Mouse (Mus musculus): ENCODE data around the gene Spata31d1a. TPM values are rescaled to one million over a fixed set of nuclear protein-coding genes. Genes with fewer than 3 reads are reported as not detected.

Spata31d1a gene
- polyA plus RNA-seq, 1 experiment from 2014 or later: not detected

DNA sequence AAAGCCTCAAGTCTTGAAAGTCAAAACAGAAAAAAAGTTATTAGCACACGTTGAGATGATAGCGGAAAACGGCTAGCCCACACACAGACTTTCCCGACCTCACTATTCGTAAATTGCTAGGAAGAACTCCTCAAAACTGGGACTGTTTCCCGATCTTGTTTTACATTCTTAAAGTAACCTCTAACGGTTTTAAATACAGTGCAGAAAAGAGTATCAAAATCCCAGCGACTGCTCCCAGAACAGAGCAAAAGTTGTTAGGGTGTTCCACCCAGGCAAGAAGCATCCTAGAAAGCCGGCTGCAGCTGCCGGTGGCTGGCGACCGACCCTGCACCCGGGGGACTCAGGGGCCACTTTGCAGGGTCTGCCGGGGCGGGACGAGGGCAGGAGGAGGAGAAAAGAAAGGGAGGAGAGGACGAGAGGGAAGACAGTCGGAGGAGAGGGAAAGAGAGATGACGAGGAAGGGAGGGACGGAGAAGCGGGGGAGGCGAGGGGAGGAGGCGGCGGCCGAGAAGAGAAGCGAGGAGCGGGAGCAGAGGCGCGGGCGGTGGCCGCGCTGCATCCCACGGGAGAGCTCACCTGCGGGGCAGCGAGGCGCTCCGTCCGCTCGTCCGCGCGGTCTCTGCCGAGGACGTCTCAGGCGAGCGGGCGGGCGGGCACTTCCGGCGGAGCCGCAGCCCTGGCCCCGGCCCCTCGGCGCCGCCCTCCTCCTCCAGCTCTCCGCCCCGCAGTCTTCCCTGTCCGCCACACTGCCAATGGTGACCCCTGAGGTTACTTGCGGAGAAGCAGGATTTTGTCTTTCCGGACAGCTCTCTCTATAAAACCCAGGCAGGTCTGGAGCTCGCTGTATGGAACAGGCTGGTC, 34.7 kb downstream of the Spata31d1a start, which contains the start of gene Golm1:
Gene Golm1, minus strand, starts transcription at position 661 of the 861 bp plus-strand sequence.
- Histone ChIP-seq H3K27me3 (no peaks in the 10 kb centered on the region), H3K4me1 (peaks cover 8% of the 10 kb centered on the region)
- ATAC-seq (ENCODE audit: borderline replicate concordance, extremely low read depth, low FRiP score, low TSS enrichment): peak; percentile 90

DNA sequence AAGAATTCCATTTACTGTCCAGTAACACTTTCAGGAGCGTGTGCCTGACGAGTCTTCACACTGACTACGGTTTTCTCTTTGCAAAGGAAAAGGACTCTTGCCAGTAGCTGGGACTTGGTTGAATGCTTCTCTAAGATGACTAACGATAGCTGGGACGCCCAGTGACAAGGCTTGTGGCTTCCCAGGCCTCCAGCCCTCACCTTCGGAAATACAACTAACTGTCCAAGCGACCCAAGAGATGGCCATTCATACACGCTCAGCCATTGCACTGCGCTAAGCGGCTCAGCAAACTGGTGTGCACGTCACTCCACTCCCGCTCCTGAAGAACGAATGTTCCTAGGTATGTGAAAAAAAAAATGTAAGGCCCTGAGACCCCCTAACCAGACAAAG, 35.4 kb downstream of the Spata31d1a start:
- Histone ChIP-seq H3K27ac (no peak overlapping the region), H3K9ac (peak overlapping the region; percentile 72), H3K9me3 (no peaks in the 10 kb centered on the region), H3K4me3 (peak overlapping the region; percentile 83), H3K36me3 (no peaks in the 10 kb centered on the region), H3K27me3 (no peaks in the 10 kb centered on the region), H3K4me1 (peaks cover 8% of the 10 kb centered on the region), H3K4me2 (peak overlapping the region; percentile 80)
- ATAC-seq (ENCODE audit: borderline replicate concordance, extremely low read depth, low FRiP score, low TSS enrichment): no peak
- 4% methylated on average over 13 of the region's 13 CpGs for WGBS

More for the DNA sequence above, 34.7 kb downstream of the Spata31d1a start, which contains the start of gene Golm1:
- Histone ChIP-seq H3K36me3 (no peaks in the 10 kb centered on the region), H3K4me2 (peak within 1 kb of the TSS; percentile 80), H3K9me3 (no peaks in the 10 kb centered on the region), H3K27ac (peak within 1 kb of the TSS; percentile 70), H3K4me3 (peak within 1 kb of the TSS; percentile 83), H3K9ac (peak within 1 kb of the TSS; percentile 72)
- WGBS: under 1% methylated on average over 59 of the region's 61 CpGs

DNA sequence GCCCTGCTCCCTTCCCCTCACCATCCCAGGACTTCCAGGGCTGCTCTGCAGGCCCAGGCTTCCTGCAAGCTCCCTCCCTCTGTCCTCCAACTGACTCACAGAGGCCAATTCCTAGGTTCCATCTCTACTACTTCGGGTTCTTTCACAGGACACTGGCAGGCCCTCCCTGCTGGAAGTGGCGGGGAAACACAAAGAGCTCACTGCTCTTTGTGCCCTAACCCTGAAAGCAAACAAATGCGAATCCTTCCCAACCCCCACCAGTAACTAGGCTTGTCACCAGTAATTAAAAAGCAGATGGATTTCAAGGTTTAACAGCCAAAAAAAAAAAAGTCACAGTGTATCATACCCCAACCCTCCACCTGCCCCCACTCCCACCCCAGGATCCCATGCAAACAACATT, 35.9 kb downstream of the Spata31d1a start:
- Histone ChIP-seq H3K27me3 (no peaks in the 10 kb centered on the region), H3K4me2 (peak overlapping the region; percentile 80), H3K9me3 (no peaks in the 10 kb centered on the region), H3K27ac (no peak overlapping the region), H3K9ac (no peak overlapping the region), H3K36me3 (no peaks in the 10 kb centered on the region), H3K4me3 (0 out of 2 replicates have a peak overlapping the region, but pooled peaks have one; percentile 83), H3K4me1 (peaks cover 8% of the 10 kb centered on the region)
- 26% methylated on average over 3 of the region's 3 CpGs for WGBS
- no peak for ATAC-seq (ENCODE audit: borderline replicate concordance, extremely low read depth, low FRiP score, low TSS enrichment)

DNA sequence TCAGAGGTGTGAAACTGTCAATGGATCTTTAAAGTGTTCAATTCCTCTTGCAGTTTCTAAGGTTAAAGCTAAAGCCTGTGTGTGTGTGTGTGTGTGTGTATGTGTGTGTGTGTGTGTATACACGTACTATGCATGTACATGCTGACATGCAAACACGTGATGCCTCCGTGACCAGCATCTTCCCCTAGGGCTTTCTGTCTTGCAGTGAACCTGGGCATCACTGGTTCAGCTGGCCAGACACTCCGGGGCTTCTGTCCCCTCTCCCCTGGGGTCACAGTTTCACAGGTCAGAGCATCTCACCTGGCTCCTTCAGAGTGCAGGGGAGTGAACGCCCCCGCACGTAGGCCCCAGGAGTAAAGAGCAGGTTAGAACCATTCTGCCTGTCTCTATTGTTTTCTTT, 36.5 kb downstream of the Spata31d1a start:
- ATAC-seq (ENCODE audit: borderline replicate concordance, extremely low read depth, low FRiP score, low TSS enrichment): no peak
- Histone ChIP-seq H3K4me1 (peaks cover 14% of the 10 kb centered on the region), H3K36me3 (no peaks in the 10 kb centered on the region), H3K4me3 (no peak overlapping the region), H3K27me3 (no peaks in the 10 kb centered on the region), H3K4me2 (no peak overlapping the region), H3K9ac (no peak overlapping the region), H3K27ac (no peak overlapping the region), H3K9me3 (no peaks in the 10 kb centered on the region)
- 63% methylated on average over 7 of the region's 7 CpGs for WGBS

DNA sequence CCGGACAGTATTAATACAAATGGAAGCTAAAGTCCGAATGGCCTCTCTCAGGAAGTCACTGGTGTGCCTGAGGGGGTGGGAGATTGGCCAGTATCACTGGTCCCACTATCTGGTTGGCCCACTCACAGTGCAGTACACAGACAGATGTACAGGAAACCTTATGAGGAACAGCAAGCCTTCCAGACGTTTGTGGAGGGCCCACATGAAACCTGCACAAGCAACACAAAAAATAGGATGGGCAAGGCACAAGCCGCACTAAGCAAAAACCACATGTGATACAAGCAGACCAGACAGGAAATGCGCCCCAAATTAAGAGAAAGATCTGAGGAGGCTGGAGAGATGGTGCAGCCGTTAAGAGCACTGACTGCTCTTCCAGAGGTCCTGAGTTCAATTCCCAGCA, 37.9 kb downstream of the Spata31d1a start:
- Histone ChIP-seq H3K27me3 (no peaks in the 10 kb centered on the region), H3K4me2 (no peak overlapping the region), H3K27ac (no peak overlapping the region), H3K9ac (no peak overlapping the region), H3K36me3 (no peaks in the 10 kb centered on the region), H3K9me3 (no peaks in the 10 kb centered on the region), H3K4me1 (peaks cover 19% of the 10 kb centered on the region), H3K4me3 (no peak overlapping the region)
- 66% methylated on average over 6 of the region's 6 CpGs for WGBS
- no peak for ATAC-seq (ENCODE audit: borderline replicate concordance, extremely low read depth, low FRiP score, low TSS enrichment)

DNA sequence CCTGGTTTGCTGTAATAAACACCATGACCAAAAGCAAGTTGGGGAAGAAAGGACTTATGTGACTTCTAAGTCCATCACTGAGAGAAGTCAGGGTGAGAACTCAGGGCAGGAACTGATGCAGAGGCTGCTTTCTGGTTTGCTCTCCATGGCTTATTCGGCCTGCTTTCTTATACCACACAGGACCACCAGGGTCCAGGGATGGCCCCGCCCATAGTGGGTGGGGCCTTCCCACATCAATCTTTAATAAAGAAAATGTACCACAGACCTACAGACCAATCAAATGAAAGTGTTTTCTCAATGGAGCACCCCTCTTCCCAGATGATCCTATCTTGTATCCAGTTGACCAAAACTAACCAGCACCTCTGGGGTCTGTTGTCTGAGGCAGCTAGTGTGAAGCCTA, 38.6 kb downstream of the Spata31d1a start:
- H3K36me3 ChIP-seq: no peaks in the 10 kb centered on the region
- no peak for ATAC-seq (ENCODE audit: borderline replicate concordance, extremely low read depth, low FRiP score, low TSS enrichment)

DNA sequence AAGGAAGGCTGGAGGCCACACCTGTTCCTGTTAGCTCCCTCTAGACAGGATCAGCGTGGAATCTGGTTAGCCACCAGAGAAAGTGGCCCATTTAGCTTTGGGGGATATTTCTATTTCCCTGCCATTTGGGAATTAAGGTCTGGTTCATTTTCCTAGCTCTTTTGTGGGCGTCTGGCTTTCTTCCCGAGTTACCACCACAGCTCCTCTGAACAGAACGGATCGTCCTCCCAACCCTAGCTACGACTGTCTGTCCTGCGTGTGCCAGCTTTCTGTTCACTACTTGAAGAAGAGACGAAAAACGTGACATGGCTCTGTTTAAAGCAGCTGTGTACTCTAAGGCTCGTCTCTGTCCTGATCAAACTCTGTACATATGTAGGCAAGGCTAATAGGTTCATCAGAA, 40.2 kb downstream of the Spata31d1a start:
- H3K27ac ChIP-seq: no peak overlapping the region
- 82% methylated on average over 10 of the region's 10 CpGs for WGBS
- peaks cover 19% of the 10 kb centered on the region for H3K4me1 ChIP-seq
- ATAC-seq (ENCODE audit: borderline replicate concordance, extremely low read depth, low FRiP score, low TSS enrichment): no peak
- no peaks in the 10 kb centered on the region for H3K9me3 ChIP-seq
- no peaks in the 10 kb centered on the region for H3K27me3 ChIP-seq
- H3K4me3 ChIP-seq: no peak overlapping the region
- no peak overlapping the region for H3K9ac ChIP-seq
- no peak overlapping the region for H3K4me2 ChIP-seq
- H3K36me3 ChIP-seq: no peaks in the 10 kb centered on the region

More for the DNA sequence above, 38.6 kb downstream of the Spata31d1a start:
- no peak overlapping the region for H3K4me3 ChIP-seq
- no peak overlapping the region for H3K4me2 ChIP-seq
- peaks cover 19% of the 10 kb centered on the region for H3K4me1 ChIP-seq
- H3K27me3 ChIP-seq: no peaks in the 10 kb centered on the region
- WGBS: 59% methylated on average over 2 of the region's 2 CpGs
- no peak overlapping the region for H3K27ac ChIP-seq
- H3K9me3 ChIP-seq: no peaks in the 10 kb centered on the region
- no peak overlapping the region for H3K9ac ChIP-seq

DNA sequence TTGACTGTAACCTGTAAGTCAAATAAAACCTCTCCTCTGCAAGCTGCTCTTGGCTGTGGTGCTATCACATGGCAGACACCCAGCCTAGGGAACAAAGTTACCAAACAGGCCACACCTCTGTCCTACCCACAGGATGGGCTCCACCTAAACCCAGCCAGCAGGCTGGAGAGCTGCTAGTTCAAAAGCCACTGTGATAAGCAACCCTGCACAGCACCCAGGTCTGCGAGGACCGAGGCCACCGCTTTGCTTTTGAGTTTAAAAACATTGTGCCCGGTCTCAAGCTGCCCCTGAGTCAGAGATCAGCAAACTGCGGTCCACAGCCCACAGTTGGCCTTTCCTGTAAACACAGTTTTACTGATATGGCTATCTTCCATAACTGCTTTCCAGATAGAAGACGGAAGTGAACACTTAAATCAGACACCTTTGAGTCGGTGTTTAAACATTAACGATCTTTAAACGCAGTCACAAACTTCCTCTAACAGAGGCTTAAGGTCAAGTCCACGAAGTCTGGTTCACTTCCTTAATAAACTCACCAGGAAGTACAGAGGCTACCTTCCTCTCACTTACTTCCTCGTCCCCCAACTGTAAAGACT, 41.5 kb downstream of the Spata31d1a start:
- no peaks in the 10 kb centered on the region for H3K27me3 ChIP-seq
- H3K4me1 ChIP-seq: peaks cover 11% of the 10 kb centered on the region; the same call in 1 of the 2 replicates
- H3K4me3 ChIP-seq: no peak overlapping the region
- peak overlapping the region; percentile 51 for H3K27ac ChIP-seq
- WGBS: 19% methylated on average over 11 of the region's 11 CpGs
- H3K4me2 ChIP-seq: peak overlapping the region; percentile 2; the same call in 1 of the 2 replicates
- no peaks in the 10 kb centered on the region for H3K9me3 ChIP-seq
- H3K9ac ChIP-seq: no peak overlapping the region
- H3K36me3 ChIP-seq: peaks cover under 1% of the 10 kb centered on the region; the same call in 1 of the 2 replicates
- ATAC-seq (ENCODE audit: borderline replicate concordance, extremely low read depth, low FRiP score, low TSS enrichment): peak; percentile 67; the same call in 1 of the 2 replicates

DNA sequence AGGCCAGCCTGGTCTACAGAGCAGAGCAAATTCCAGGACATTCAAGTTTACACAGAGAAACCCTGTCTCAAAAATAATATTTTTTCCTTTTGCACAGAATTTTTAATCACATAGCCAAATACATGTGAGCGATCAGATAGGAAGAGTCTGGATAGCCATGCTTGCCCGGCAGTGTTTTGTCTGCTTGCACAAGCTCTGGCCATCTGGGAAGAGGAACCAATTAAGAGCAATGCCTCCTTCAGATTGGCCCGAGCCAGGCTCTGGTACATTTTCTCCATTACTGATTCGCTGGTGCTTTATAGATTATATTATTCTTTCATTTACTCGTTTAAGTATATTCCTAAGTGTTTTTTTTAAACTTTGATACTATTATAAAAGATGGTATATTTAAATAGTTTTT, 42.4 kb downstream of the Spata31d1a start:
- ATAC-seq (ENCODE audit: borderline replicate concordance, extremely low read depth, low FRiP score, low TSS enrichment): no peak
- H3K4me3 ChIP-seq: no peak overlapping the region
- peaks cover 11% of the 10 kb centered on the region; the same call in 1 of the 2 replicates for H3K4me1 ChIP-seq
- no peaks in the 10 kb centered on the region for H3K27me3 ChIP-seq
- H3K27ac ChIP-seq: no peak overlapping the region
- 85% methylated on average over 5 of the region's 5 CpGs for WGBS
- H3K4me2 ChIP-seq: no peak overlapping the region
- H3K36me3 ChIP-seq: peaks cover 2% of the 10 kb centered on the region; the same call in 1 of the 2 replicates
- no peaks in the 10 kb centered on the region for H3K9me3 ChIP-seq
- H3K9ac ChIP-seq: no peak overlapping the region

DNA sequence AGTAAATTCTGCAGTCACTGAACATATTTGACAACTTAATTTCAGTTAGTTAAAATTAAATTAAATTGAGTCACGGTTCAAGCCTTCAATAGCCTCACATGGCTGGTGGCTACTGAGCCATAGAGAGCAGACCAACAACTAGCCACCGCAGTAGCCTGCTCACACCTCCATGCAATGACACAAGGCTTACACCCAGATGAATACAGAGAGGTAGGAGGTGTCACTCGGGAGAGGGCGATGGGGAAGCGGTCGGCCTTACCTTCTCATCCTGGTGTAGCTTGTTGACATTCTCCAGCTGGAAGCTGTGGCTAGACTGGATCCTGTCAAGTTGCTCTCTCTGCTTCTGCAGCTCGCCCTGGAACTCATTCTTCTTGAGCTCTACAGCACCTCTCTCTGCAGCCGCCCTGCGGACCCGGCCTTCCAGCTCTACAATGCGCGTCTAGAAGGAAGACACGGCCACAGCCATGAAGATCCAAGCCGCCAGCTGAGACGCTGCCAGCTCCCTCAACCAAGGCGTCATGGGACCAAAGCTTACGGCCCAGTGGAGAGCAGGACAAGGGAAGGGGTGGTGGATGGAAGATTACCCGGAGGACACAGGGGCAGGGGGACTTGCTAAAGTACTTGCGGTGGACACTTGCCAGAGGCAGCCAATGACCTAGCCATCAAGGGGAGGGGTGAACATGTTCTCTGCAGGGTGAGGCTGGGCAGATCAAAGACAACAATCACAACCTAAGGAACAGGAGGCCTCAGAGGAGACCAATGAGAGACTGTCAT, 46.0 kb downstream of the Spata31d1a start:
- Histone ChIP-seq H3K4me1 (peaks cover 10% of the 10 kb centered on the region; the same call in 1 of the 2 replicates), H3K9ac (no peak overlapping the region), H3K27me3 (no peaks in the 10 kb centered on the region), H3K9me3 (no peaks in the 10 kb centered on the region), H3K4me2 (no peak overlapping the region), H3K27ac (no peak overlapping the region), H3K36me3 (peaks cover 5% of the 10 kb centered on the region), H3K4me3 (no peak overlapping the region)
- no peak for ATAC-seq (ENCODE audit: borderline replicate concordance, extremely low read depth, low FRiP score, low TSS enrichment)
- 89% methylated on average over 19 of the region's 19 CpGs for WGBS

DNA sequence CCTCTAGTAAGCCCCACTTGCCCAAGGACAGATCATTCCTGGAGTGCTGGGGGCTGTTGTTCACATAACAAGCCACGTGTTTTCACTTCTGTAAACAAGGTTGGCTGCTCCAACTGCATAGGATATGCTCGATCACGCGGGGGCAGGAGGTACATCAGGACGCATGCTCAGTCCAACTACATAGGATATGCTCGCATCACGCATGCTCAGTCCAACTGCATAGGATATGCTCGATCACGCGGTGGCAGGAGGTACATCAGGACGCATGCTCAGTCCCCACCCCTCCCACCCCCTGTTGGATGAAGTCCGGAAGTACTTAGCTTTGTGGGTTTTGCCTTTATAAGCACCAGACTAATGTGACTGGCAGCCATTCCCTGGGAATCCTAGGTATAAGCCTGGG, 48.2 kb downstream of the Spata31d1a start:
- H3K27me3 ChIP-seq: no peaks in the 10 kb centered on the region
- no peak overlapping the region for H3K4me3 ChIP-seq
- no peak overlapping the region for H3K4me2 ChIP-seq
- H3K4me1 ChIP-seq: no peaks in the 10 kb centered on the region; the same call in 1 of the 2 replicates
- no peaks in the 10 kb centered on the region for H3K9me3 ChIP-seq
- H3K36me3 ChIP-seq: peaks cover 5% of the 10 kb centered on the region
- no peak overlapping the region for H3K27ac ChIP-seq
- 92% methylated on average over 12 of the region's 12 CpGs for WGBS
- ATAC-seq (ENCODE audit: borderline replicate concordance, extremely low read depth, low FRiP score, low TSS enrichment): no peak
- H3K9ac ChIP-seq: no peak overlapping the region

Measured in lung, embryonic 15.5 days (tissue).